Mouse (Mus musculus): Measurements from ENCODE around the gene Irf7. TPM values are rescaled to one million over a fixed set of nuclear protein-coding genes. Genes with fewer than 3 reads are reported as not detected.

The Irf7 gene
- polyA plus RNA-seq, 1 experiment, result 0.35 TPM

DNA sequence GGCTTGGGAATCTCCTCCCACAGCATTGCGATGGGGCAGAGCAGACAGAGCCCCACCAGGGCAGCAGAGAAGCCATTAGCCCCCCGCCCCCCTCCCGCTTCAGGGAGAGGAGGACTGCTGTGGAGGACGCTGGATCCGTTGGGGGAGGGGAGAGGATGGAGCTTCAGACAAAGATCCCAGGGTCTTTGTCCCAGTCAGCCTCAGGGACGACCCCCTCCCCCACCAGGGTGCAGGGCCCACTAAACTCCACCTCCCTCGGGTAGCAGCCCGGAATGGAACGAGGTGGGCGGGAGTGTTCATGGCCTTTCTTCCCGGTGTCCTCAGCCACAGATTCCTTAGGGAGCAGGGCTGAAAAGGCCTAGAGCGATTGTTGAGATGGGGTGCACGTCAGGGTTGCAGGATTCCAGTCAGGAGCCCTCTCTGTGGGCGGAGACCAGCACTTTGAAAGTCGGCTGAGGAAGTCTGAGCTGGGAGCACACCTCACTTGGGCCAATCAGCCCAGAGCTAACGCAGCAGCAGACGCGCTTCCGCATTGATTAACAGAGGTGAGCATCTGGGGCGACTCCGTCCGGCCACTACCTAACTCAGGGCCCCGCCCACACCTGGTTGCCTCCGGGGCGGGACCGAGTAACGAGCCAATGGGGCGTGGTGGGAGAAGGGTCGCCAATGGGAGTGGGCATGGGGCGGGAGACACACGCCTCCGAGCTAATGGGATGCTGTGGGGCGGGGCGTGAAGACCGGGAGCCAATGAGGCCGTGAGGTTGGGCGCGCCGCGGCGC, 51.0 kb downstream of the Irf7 start, which contains the start of gene Rassf7:
Gene Rassf7, plus strand, starts transcription at position 760 of the 779 bp plus-strand sequence.
- Histone ChIP-seq H3K79me2 (ENCODE audit: control insufficient read depth, insufficient read depth) (no peaks in the 10 kb centered on the region), H3K4me3 (ENCODE audit: insufficient read depth, poor library complexity, severe bottlenecking) (peak within 1 kb of the TSS; percentile 34), H3K79me3 (ENCODE audit: low read depth) (no peaks in the 10 kb centered on the region), H3ac (ENCODE audit: control insufficient read depth, insufficient read length, low read depth) (peak within 1 kb of the TSS; percentile 69), H3K36me3 (ENCODE audit: control insufficient read depth, insufficient read depth) (no peaks in the 10 kb centered on the region), H3K27me3 (ENCODE audit: control insufficient read depth, insufficient read depth, insufficient read length) (peaks cover 37% of the 10 kb centered on the region)
- no peak for TF ChIP-seq USF1 (IDR thresholded peaks at IDR 0.05; ENCODE audit: low read depth)
- no peak for TF ChIP-seq MAX (IDR thresholded peaks at IDR 0.05)
- TF ChIP-seq CEBPB (IDR thresholded peaks at IDR 0.05; ENCODE audit: low read depth), result no peak
- TF ChIP-seq MYOG (IDR thresholded peaks at IDR 0.05; ENCODE audit: control insufficient read depth, extremely low read depth, insufficient read length), result no peak
- no peak for TF ChIP-seq CTCF (IDR thresholded peaks at IDR 0.05; ENCODE audit: control insufficient read depth, insufficient read depth, insufficient read length)
- no peak for TF ChIP-seq MYOD1 (IDR thresholded peaks at IDR 0.05; ENCODE audit: control insufficient read depth, insufficient read length, low read depth)
- TF ChIP-seq FOSL1 (IDR thresholded peaks at IDR 0.05; ENCODE audit: insufficient read depth, low read length, poor library complexity, severe bottlenecking), result no peak

DNA sequence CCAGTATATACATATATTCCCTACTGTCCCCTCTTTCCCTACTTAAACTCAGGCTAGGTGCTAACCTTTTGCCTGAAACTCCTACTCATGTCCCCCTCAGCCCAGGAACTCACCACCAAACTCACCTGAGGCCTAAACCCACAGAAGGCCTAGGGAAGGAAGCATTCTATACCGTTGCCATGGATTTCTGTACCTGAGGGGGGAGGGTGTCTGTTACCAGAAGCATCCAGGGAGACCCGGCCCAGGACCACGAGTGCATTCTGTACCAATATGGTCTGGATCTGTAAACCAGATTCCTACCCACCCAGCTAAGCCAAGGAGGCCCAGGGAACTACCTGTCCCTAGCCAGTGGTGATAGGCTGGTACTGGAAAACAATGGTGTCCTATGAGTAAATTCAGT, 52.0 kb downstream of the Irf7 start:
- Histone ChIP-seq H3K4me3 (ENCODE audit: insufficient read depth, poor library complexity, severe bottlenecking) (no peak overlapping the region), H3K36me3 (ENCODE audit: control insufficient read depth, insufficient read depth) (no peaks in the 10 kb centered on the region), H3K27me3 (ENCODE audit: control insufficient read depth, insufficient read depth, insufficient read length) (peaks cover 46% of the 10 kb centered on the region), H3ac (ENCODE audit: control insufficient read depth, insufficient read length, low read depth) (no peak overlapping the region), H3K79me3 (ENCODE audit: low read depth) (no peaks in the 10 kb centered on the region), H3K79me2 (ENCODE audit: control insufficient read depth, insufficient read depth) (no peaks in the 10 kb centered on the region)
- TF ChIP-seq MAX (IDR thresholded peaks at IDR 0.05), result no peak

DNA sequence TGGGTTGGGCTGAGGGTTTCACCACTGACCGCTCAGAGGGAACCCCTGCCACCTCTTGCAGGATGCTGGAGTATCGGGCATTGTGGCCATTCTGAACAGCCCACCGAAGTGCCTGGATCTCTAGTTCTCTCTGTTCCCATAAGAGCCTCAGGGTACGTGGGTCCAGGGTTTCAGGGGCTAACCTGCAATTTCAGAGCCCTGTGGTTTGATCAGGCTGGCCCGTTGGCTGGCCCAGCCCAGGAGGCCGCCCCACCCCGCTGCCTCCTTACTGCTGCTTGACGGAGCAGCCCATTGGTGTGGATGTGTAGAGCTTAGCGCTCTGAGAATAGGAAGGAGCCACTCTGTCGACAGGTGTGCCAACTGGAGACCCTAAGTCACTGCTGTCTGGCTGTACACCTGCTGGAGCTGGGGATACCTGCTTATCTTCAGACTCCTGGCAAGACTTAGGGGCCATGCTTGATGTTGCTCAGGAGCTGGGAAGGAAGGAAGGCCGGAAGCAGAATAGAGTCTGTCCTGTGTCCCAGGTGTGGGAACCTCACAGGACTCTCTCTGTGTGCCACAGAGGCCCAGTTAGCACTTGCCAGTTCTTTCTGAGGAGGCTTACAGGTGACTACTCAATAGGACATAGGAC, 52.6 kb downstream of the Irf7 start, which contains the start of gene Lmntd2:
Gene Lmntd2, minus strand, starts transcription at position 476 of the 631 bp plus-strand sequence.
- H3ac ChIP-seq (ENCODE audit: control insufficient read depth, insufficient read length, low read depth), result no peak within 1 kb of the TSS
- H3K79me3 ChIP-seq (ENCODE audit: low read depth), result no peaks in the 10 kb centered on the region
- TF ChIP-seq MYOD1 (IDR thresholded peaks at IDR 0.05; ENCODE audit: control insufficient read depth, insufficient read length, low read depth), result no peak
- no peak for TF ChIP-seq USF1 (IDR thresholded peaks at IDR 0.05; ENCODE audit: low read depth)
- no peak for TF ChIP-seq CTCF (IDR thresholded peaks at IDR 0.05; ENCODE audit: control insufficient read depth, insufficient read depth, insufficient read length)
- TF ChIP-seq FOSL1 (IDR thresholded peaks at IDR 0.05; ENCODE audit: insufficient read depth, low read length, poor library complexity, severe bottlenecking), result no peak
- no peak for TF ChIP-seq CEBPB (IDR thresholded peaks at IDR 0.05; ENCODE audit: low read depth)
- TF ChIP-seq MAX (IDR thresholded peaks at IDR 0.05), result no peak
- TF ChIP-seq MYOG (IDR thresholded peaks at IDR 0.05; ENCODE audit: control insufficient read depth, extremely low read depth, insufficient read length), result no peak
- H3K36me3 ChIP-seq (ENCODE audit: control insufficient read depth, insufficient read depth), result no peaks in the 10 kb centered on the region
- peaks cover 52% of the 10 kb centered on the region for H3K27me3 ChIP-seq (ENCODE audit: control insufficient read depth, insufficient read depth, insufficient read length)
- H3K4me3 ChIP-seq (ENCODE audit: insufficient read depth, poor library complexity, severe bottlenecking), result no peak within 1 kb of the TSS
- H3K79me2 ChIP-seq (ENCODE audit: control insufficient read depth, insufficient read depth), result no peaks in the 10 kb centered on the region

DNA sequence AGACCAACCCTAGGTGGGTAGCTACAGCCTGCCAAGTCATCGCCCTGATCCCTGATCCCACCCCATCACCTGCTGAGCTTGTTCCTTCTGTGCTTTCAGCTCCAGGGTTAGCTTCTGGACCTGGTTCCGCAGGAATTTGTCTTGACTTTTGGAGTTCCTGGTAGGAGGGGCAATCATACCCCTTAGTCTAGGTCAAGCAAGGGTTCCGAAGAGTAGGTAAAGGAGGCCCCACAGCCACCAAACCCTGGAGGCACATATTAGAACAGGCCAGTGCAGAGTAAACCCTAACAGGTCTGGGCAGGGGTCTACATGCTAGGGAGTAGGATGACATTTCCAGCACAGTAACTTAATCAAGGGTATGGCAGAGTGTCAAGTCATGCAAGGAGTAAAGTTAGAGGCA, 53.1 kb downstream of the Irf7 start:
- H3K36me3 ChIP-seq (ENCODE audit: control insufficient read depth, insufficient read depth), result no peaks in the 10 kb centered on the region
- H3K4me3 ChIP-seq (ENCODE audit: insufficient read depth, poor library complexity, severe bottlenecking), result no peak overlapping the region
- H3K27me3 ChIP-seq (ENCODE audit: control insufficient read depth, insufficient read depth, insufficient read length), result peaks cover 57% of the 10 kb centered on the region
- no peak overlapping the region for H3ac ChIP-seq (ENCODE audit: control insufficient read depth, insufficient read length, low read depth)
- H3K79me3 ChIP-seq (ENCODE audit: low read depth), result no peaks in the 10 kb centered on the region
- TF ChIP-seq MAX (IDR thresholded peaks at IDR 0.05) (no peak), CTCF (IDR thresholded peaks at IDR 0.05; ENCODE audit: control insufficient read depth, insufficient read depth, insufficient read length) (no peak), MYOD1 (IDR thresholded peaks at IDR 0.05; ENCODE audit: control insufficient read depth, insufficient read length, low read depth) (no peak), MYOG (IDR thresholded peaks at IDR 0.05; ENCODE audit: control insufficient read depth, extremely low read depth, insufficient read length) (no peak), CEBPB (IDR thresholded peaks at IDR 0.05; ENCODE audit: low read depth) (no peak), USF1 (IDR thresholded peaks at IDR 0.05; ENCODE audit: low read depth) (no peak), FOSL1 (IDR thresholded peaks at IDR 0.05; ENCODE audit: insufficient read depth, low read length, poor library complexity, severe bottlenecking) (no peak)
- H3K79me2 ChIP-seq (ENCODE audit: control insufficient read depth, insufficient read depth), result no peaks in the 10 kb centered on the region

Small RNA genes within 50 kb of the gene (microRNA-seq; reads per million reads assigned to microRNA genes)
- gene Mir210 (ENCODE audit: borderline microRNAs expressed), result 255 reads per million, percentile 80 among the genes with 10 or more reads in this experiment

Other genes starting within 250 kb of the Irf7 start
- 1.3 TPM for gene Ifitm6, start 248.6 kb downstream of the Irf7 start, polyA plus RNA-seq (2012; fragmentation: generic; extraction: Trizol)
- not detected for gene Gm17387, start 237.3 kb downstream of the Irf7 start, polyA plus RNA-seq (2012; fragmentation: generic; extraction: Trizol)
- 4.0 TPM for gene B4galnt4, start 205.4 kb downstream of the Irf7 start, polyA plus RNA-seq (2012; fragmentation: generic; extraction: Trizol)
- 0.88 TPM for gene Pkp3, start 188.3 kb downstream of the Irf7 start, polyA plus RNA-seq (2012; fragmentation: generic; extraction: Trizol)
- 13.9 TPM for gene Sigirr, start 165.9 kb downstream of the Irf7 start, polyA plus RNA-seq (2012; fragmentation: generic; extraction: Trizol)
- gene Ano9, start 148.7 kb downstream of the Irf7 start, polyA plus RNA-seq (2012; fragmentation: generic; extraction: Trizol), result not detected
- 20.5 TPM for gene Ptdss2, start 144.1 kb downstream of the Irf7 start, polyA plus RNA-seq (2012; fragmentation: generic; extraction: Trizol)
- 251 TPM for gene Rnh1, start 93.6 kb downstream of the Irf7 start, polyA plus RNA-seq (2012; fragmentation: generic; extraction: Trizol)
- 181 TPM for gene Hras, start 72.5 kb downstream of the Irf7 start, polyA plus RNA-seq (2012; fragmentation: generic; extraction: Trizol)
- gene Lrrc56, start 72.3 kb downstream of the Irf7 start, polyA plus RNA-seq (2012; fragmentation: generic; extraction: Trizol), result 0.32 TPM
- 0.05 TPM for gene Lmntd2, start 52.4 kb downstream of the Irf7 start, polyA plus RNA-seq (2012; fragmentation: generic; extraction: Trizol)
- 25.2 TPM for gene Rassf7, start 50.6 kb downstream of the Irf7 start, polyA plus RNA-seq (2012; fragmentation: generic; extraction: Trizol)
- gene Phrf1, start 37.7 kb downstream of the Irf7 start, polyA plus RNA-seq (2012; fragmentation: generic; extraction: Trizol), result 60.2 TPM
- gene Cdhr5, start 10.3 kb upstream of the Irf7 start, polyA plus RNA-seq (2012; fragmentation: generic; extraction: Trizol), result 0.04 TPM
- gene Sct, start 12.7 kb upstream of the Irf7 start, polyA plus RNA-seq (2012; fragmentation: generic; extraction: Trizol), result 16.1 TPM
- gene Drd4, start 25.5 kb upstream of the Irf7 start, polyA plus RNA-seq (2012; fragmentation: generic; extraction: Trizol), result 0.01 TPM
- 21.4 TPM for gene Deaf1, start 61.2 kb upstream of the Irf7 start, polyA plus RNA-seq (2012; fragmentation: generic; extraction: Trizol)
- gene Tmem80, start 61.3 kb upstream of the Irf7 start, polyA plus RNA-seq (2012; fragmentation: generic; extraction: Trizol), result 18.9 TPM
- 0.67 TPM for gene Eps8l2, start 72.4 kb upstream of the Irf7 start, polyA plus RNA-seq (2012; fragmentation: generic; extraction: Trizol)
- 252 TPM for gene Taldo1, start 125.7 kb upstream of the Irf7 start, polyA plus RNA-seq (2012; fragmentation: generic; extraction: Trizol)
- gene Gatd1, start 147.7 kb upstream of the Irf7 start, polyA plus RNA-seq (2012; fragmentation: generic; extraction: Trizol), result 14.9 TPM
- gene Cend1, start 163.0 kb upstream of the Irf7 start, polyA plus RNA-seq (2012; fragmentation: generic; extraction: Trizol), result 2.4 TPM
- gene Slc25a22, start 171.4 kb upstream of the Irf7 start, polyA plus RNA-seq (2012; fragmentation: generic; extraction: Trizol), result 16.2 TPM
- gene Pidd1, start 177.5 kb upstream of the Irf7 start, polyA plus RNA-seq (2012; fragmentation: generic; extraction: Trizol), result 9.5 TPM
- gene Rplp2, start 180.9 kb upstream of the Irf7 start, polyA plus RNA-seq (2012; fragmentation: generic; extraction: Trizol), result 4,785 TPM
- gene Pnpla2, start 188.7 kb upstream of the Irf7 start, polyA plus RNA-seq (2012; fragmentation: generic; extraction: Trizol), result 32.8 TPM
- 4.5 TPM for gene Cracr2b, start 194.6 kb upstream of the Irf7 start, polyA plus RNA-seq (2012; fragmentation: generic; extraction: Trizol)
- 334 TPM for gene Cd151, start 200.9 kb upstream of the Irf7 start, polyA plus RNA-seq (2012; fragmentation: generic; extraction: Trizol)
- 124 TPM for gene Polr2l, start 208.7 kb upstream of the Irf7 start, polyA plus RNA-seq (2012; fragmentation: generic; extraction: Trizol)
- gene Tspan4, start 208.8 kb upstream of the Irf7 start, polyA plus RNA-seq (2012; fragmentation: generic; extraction: Trizol), result 278 TPM